Mouse (Mus musculus) limb, embryonic 15.5 days (tissue): Measurements from ENCODE around the gene Trpv6. TPM values are rescaled to one million over a fixed set of nuclear protein-coding genes. Genes with fewer than 3 reads are reported as not detected.

ENCODE experiments used
- polyA plus RNA-seq: library from polyadenylated mRNA; unstranded; fragments of >200 nt; fragmentation: Nextera tagmentation; extraction: Ambion mirVana; gene quantifications from 2 replicates; pipeline ENCODE4 v1.2.1, GENCODE M21; 2015

The Trpv6 gene
- polyA plus RNA-seq, 1 experiment from 2014 or later: 1.0 TPM

Other genes starting within 250 kb of the Trpv6 start
- gene Gm5771, start 244.0 kb downstream of the Trpv6 start, polyA plus RNA-seq: not detected in 2 replicates
- gene Gm10334, start 190.3 kb downstream of the Trpv6 start, polyA plus RNA-seq: not detected in 2 replicates
- gene Prss1, start 177.5 kb downstream of the Trpv6 start, polyA plus RNA-seq: not detected in 2 replicates
- not detected in 2 replicates for gene Prss2, start 114.6 kb downstream of the Trpv6 start, polyA plus RNA-seq
- 22.6 and 22.8 TPM in 2 replicates for gene Ephb6, start 30.9 kb downstream of the Trpv6 start, polyA plus RNA-seq
- not detected in 2 replicates for gene Trpv5, start 44.4 kb upstream of the Trpv6 start, polyA plus RNA-seq
- gene Llcfc1, start 48.0 kb upstream of the Trpv6 start, polyA plus RNA-seq: not detected in 2 replicates
- gene Kel, start 67.9 kb upstream of the Trpv6 start, polyA plus RNA-seq: 0.58 and 2.2 TPM in 2 replicates
- gene Olfr459, start 138.8 kb upstream of the Trpv6 start, polyA plus RNA-seq: not detected in 2 replicates
- gene Pip, start 211.1 kb upstream of the Trpv6 start, polyA plus RNA-seq: not detected in 2 replicates
- not detected in 2 replicates for gene Sval2, start 216.6 kb upstream of the Trpv6 start, polyA plus RNA-seq